Mouse (Mus musculus) limb, embryonic 12.5 days (tissue): ENCODE results near the gene Hmg20a. TPM values are rescaled to one million over a fixed set of nuclear protein-coding genes. Genes with fewer than 3 reads are reported as not detected.

Experiments
- ATAC-seq: fragments of 200-750 bp; cut with Nextera tagmentation; 2 replicates; pipeline ENCODE4 v1.8.0; 2017; ENCODE audit warnings: low read depth, moderate TSS enrichment; ENCODE audit not compliant: insufficient number of reproducible peaks, insufficient read depth, low FRiP score, low TSS enrichment
- H3K27ac ChIP-seq: fragments of 300-500 bp; sonication (generic); 2 replicates; pipeline ENCODE4 v1.5.1; 2016; ENCODE audit warnings: mild to moderate bottlenecking, moderate library complexity
- H3K27me3 ChIP-seq: fragments of 300-500 bp; sonication (generic); 2 replicates; pipeline ENCODE4 v1.6.1; 2016; ENCODE audit warnings: mild to moderate bottlenecking, moderate library complexity
- H3K36me3 ChIP-seq: fragments of 300-500 bp; sonication (generic); 2 replicates; pipeline ENCODE4 v1.6.1; 2016; ENCODE audit warnings: mild to moderate bottlenecking, moderate library complexity
- H3K4me1 ChIP-seq: fragments of 300-500 bp; sonication (generic); replicated peaks from 2 replicates; pipeline ENCODE4 v1.6.1; 2016
- H3K4me2 ChIP-seq: fragments of 300-500 bp; sonication (generic); 2 replicates; pipeline ENCODE4 v1.6.1; 2016; ENCODE audit warnings: mild to moderate bottlenecking, moderate library complexity
- H3K4me3 ChIP-seq: fragments of 300-500 bp; sonication (generic); replicated peaks from 2 replicates; pipeline ENCODE4 v1.5.1; 2016; ENCODE audit warnings: mild to moderate bottlenecking
- H3K9ac ChIP-seq: fragments of 300-500 bp; sonication (generic); replicated peaks from 2 replicates; pipeline ENCODE4 v1.6.1; 2016; ENCODE audit warnings: mild to moderate bottlenecking, moderate library complexity
- H3K9me3 ChIP-seq: fragments of 300-500 bp; sonication (generic); 2 replicates; pipeline ENCODE4 v1.6.1; 2016; ENCODE audit warnings: mild to moderate bottlenecking, moderate library complexity
- WGBS: fragments of 180-500 bp; shearing (Covaris S2); methylation state at CpG from one replicate; pipeline ENCODE4 v1.1.7; 2016; 5-methylcytosine and 5-hydroxymethylcytosine counted together
- polyA plus RNA-seq: library from polyadenylated mRNA; unstranded; fragments of >200 nt; fragmentation: Nextera tagmentation; extraction: Ambion mirVana; gene quantifications from 2 replicates; pipeline ENCODE4 v1.2.1, GENCODE M21; 2016

Gene Hmg20a
- polyA plus RNA-seq, 1 experiment from 2014 or later = 72.9 TPM

DNA sequence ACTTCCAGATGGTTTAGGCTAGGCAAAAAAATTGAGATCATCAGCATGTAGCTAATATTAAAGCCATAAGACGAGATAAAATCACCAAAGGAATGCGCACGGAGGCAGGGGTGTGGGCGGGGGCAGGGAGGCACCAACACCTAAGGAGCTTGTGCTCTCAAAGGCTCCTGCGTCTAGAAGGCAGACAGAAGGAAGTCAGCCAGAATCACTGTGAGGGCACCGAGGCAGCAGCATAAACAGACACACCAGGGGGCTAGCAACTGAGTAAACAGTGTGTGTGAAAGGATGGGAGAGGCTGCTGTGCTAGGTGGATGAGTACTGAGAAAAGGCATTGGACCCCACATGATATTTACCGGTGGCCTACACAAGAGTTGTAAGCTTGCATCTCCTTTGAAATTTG is 51.9 kb downstream of the Hmg20a start:
- WGBS = 21% methylated on average over 7 of the region's 7 CpGs
- Histone ChIP-seq H3K9ac (no peak overlapping the region), H3K36me3 (peaks cover 57% of the 10 kb centered on the region), H3K9me3 (no peaks in the 10 kb centered on the region), H3K4me2 (no peak overlapping the region), H3K4me1 (peaks cover 22% of the 10 kb centered on the region), H3K4me3 (no peak overlapping the region), H3K27ac (no peak overlapping the region), H3K27me3 (no peaks in the 10 kb centered on the region)
- ATAC-seq = no peak

DNA sequence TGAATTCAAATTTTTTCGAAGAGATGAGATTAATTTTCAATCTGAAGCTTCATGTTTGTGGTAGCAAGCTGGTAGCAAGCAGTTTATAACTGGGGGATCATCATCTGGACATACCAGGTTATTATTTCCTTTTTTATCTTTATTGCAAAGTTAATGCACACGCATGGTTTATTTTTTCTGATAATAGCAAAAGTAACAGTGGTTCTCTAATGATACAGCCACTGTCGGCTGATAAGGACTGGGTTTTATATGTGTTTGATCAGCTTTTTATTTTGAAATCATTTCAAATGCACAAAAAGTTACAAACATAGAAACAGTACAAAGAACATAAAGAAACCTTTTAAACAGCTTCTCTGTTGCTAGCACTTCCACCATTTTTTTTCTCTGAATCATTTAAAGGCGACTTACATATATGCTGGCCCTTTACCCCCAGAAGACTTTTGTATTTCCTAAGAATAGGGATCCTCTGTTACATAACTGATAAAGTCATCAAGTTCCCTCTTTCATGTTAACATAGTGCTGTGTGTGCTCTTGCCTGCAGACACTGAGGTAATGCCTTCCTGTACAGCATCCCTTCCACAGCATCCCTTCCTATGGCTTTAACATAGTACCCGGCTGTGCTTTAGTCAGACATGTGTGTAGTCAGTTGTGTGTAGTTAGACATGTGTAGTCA is 60.7 kb downstream of the Hmg20a start:
- H3K27me3 ChIP-seq = no peaks in the 10 kb centered on the region
- no peak for ATAC-seq
- H3K4me3 ChIP-seq = no peak overlapping the region
- no peak overlapping the region for H3K27ac ChIP-seq
- H3K4me2 ChIP-seq = no peak overlapping the region
- H3K9me3 ChIP-seq = no peaks in the 10 kb centered on the region
- 88% methylated on average over 5 of the region's 5 CpGs for WGBS
- peaks cover 68% of the 10 kb centered on the region for H3K36me3 ChIP-seq
- H3K4me1 ChIP-seq = no peaks in the 10 kb centered on the region; the same call in 1 of the 2 replicates
- no peak overlapping the region for H3K9ac ChIP-seq

DNA sequence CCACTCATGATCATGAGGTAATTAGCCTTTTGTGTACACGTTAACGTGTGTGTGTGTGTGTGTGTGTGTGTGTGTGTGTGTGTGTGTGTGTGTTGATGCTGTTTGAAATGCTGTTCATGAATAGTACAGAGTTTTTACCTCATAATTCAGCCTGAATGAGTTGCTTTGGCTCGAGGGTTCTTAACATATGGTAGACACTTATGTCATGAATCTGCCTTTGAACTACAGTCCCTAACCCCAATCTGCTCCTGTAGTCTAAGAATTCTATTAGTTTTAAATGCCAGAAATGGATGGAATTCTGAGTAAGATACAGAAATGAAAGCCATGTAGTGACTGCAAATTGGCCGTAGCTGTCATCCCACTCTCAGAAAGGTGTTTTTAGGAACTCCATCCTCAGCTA is 64.2 kb downstream of the Hmg20a start:
- Histone ChIP-seq H3K4me3 (no peak overlapping the region), H3K4me2 (no peak overlapping the region), H3K36me3 (peaks cover 60% of the 10 kb centered on the region), H3K9me3 (no peaks in the 10 kb centered on the region), H3K9ac (no peak overlapping the region), H3K27ac (no peak overlapping the region), H3K27me3 (no peaks in the 10 kb centered on the region), H3K4me1 (no peaks in the 10 kb centered on the region; the same call in 1 of the 2 replicates)
- ATAC-seq = no peak
- 91% methylated on average over 4 of the region's 4 CpGs for WGBS

DNA sequence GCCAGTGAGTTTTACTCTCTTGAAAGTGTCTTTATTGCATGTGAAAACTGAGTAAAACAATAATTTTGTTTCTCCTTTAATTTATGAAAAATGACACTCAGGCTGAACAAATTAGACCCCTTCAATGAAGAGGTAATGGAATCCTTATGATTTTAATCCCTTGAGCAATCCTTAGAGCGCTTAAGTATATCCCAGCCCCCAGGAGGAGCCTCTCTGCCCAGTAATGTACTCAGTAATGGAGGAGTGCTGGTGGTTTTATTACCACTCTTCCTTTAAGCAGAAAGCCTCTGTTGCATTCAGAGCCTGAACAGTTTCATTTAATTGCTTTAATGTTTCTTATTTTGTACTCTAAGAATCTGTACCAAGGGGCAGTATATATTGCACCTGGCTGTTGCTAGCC is 67.0 kb downstream of the Hmg20a start:
- ATAC-seq = no peak

DNA sequence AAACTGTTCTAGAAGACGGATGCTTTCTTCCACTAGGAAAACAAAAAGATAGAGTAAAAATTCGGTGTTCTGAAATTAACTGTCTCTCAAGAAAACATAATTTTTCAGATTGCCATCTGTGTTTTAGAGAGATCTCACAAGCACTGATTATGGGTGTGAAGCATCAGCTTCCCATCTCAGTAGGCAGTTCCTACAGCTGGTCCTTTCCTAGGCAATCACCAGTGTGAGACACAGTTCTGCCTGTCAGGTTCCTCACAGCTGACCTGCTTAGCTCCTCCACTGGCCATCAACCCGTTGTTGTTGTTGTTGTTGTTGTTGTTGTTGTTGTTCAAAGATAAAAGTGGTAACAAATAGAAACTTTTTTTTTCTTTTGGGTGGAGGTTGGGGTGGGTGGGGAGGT is 67.7 kb downstream of the Hmg20a start:
- ATAC-seq = no peak
- H3K9ac ChIP-seq = no peak overlapping the region
- H3K4me1 ChIP-seq = no peaks in the 10 kb centered on the region
- WGBS = 88% methylated on average over 3 of the region's 3 CpGs
- H3K27me3 ChIP-seq = no peaks in the 10 kb centered on the region
- no peak overlapping the region for H3K4me3 ChIP-seq
- H3K4me2 ChIP-seq = no peak overlapping the region
- H3K27ac ChIP-seq = no peak overlapping the region
- no peaks in the 10 kb centered on the region for H3K9me3 ChIP-seq
- peaks cover 78% of the 10 kb centered on the region for H3K36me3 ChIP-seq

More for the DNA sequence above, 67.0 kb downstream of the Hmg20a start:
- H3K4me2 ChIP-seq = no peak overlapping the region
- H3K36me3 ChIP-seq = peaks cover 76% of the 10 kb centered on the region
- H3K4me1 ChIP-seq = no peaks in the 10 kb centered on the region; the same call in 1 of the 2 replicates
- H3K27me3 ChIP-seq = no peaks in the 10 kb centered on the region
- H3K9ac ChIP-seq = no peak overlapping the region
- H3K27ac ChIP-seq = no peak overlapping the region
- no peaks in the 10 kb centered on the region for H3K9me3 ChIP-seq
- H3K4me3 ChIP-seq = no peak overlapping the region
- 30% methylated on average over 1 of the region's 1 CpGs for WGBS

DNA sequence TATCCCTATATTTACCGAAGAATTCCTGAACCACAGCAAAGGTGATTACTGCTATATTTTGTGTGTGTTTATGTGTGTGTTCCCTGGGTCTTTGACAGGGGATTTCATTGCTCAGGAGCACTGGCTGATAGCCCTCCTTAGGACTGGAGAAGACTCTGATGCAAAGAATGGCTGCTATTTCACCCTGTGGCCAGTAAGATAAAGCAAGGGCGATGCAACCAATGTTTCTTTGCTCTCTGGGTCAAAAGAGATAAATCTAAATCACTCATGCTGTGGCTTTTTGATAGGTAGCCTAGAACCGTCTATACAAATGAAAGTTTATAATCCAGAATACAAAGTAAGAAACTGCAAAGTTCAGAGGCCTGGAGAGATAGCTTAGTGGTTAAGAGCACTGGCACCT is 69.2 kb downstream of the Hmg20a start:
- no peak overlapping the region for H3K27ac ChIP-seq
- no peaks in the 10 kb centered on the region for H3K4me1 ChIP-seq
- H3K4me2 ChIP-seq = no peak overlapping the region
- H3K4me3 ChIP-seq = no peak overlapping the region
- peaks cover 80% of the 10 kb centered on the region for H3K36me3 ChIP-seq
- ATAC-seq = no peak
- no peaks in the 10 kb centered on the region for H3K27me3 ChIP-seq
- WGBS = 86% methylated on average over 3 of the region's 3 CpGs
- H3K9me3 ChIP-seq = no peaks in the 10 kb centered on the region
- no peak overlapping the region for H3K9ac ChIP-seq

DNA sequence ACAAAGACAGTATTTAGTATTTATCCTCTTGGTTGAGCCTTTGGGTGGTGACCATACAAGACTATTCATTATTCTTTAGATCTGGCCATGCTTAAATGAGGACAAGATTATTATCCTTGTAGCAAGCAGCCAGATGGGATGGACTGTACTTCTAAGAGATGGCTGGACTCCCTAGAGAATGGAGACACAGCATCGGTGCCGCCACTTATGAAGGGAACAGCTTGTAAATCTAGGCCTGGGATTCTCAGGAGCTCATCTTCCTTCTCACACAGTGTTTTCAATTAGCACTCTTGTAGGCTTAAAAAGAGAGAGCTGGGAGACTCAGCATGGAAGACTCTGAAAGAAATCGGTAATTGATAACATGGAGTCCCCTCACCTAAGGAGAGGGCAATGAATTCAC is 74.0 kb downstream of the Hmg20a start:
- WGBS = 85% methylated on average over 3 of the region's 3 CpGs
- Histone ChIP-seq H3K9ac (no peak overlapping the region), H3K4me3 (no peak overlapping the region), H3K27me3 (no peaks in the 10 kb centered on the region), H3K27ac (no peak overlapping the region), H3K4me1 (peaks cover 3% of the 10 kb centered on the region), H3K9me3 (no peaks in the 10 kb centered on the region), H3K4me2 (no peak overlapping the region), H3K36me3 (peaks cover 86% of the 10 kb centered on the region)
- ATAC-seq = no peak

DNA sequence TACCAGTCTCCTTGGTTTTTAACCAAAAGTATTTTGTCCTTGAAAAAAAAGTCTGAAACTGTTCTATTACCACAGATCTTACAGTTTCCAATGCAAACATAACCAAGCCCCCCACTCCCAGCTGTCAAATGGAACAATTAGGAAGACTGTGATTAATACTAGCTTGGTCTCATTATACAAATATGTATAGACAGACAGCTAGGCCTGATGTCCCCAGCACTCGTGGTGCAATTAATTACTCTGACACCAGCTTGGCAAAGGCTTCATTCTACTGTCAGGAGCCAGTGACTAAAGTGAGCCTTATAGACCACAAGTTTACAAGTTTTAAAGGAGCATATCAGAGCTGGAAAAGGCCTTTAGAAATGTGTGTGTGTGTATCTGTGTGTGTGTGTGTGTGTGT is 74.5 kb downstream of the Hmg20a start:
- Histone ChIP-seq H3K9me3 (no peaks in the 10 kb centered on the region), H3K4me2 (no peak overlapping the region), H3K9ac (no peak overlapping the region), H3K4me1 (peaks cover 7% of the 10 kb centered on the region), H3K27me3 (no peaks in the 10 kb centered on the region), H3K27ac (no peak overlapping the region), H3K36me3 (peaks cover 81% of the 10 kb centered on the region), H3K4me3 (no peak overlapping the region)
- no peak for ATAC-seq
- WGBS = 63% methylated on average over 1 of the region's 1 CpGs

DNA sequence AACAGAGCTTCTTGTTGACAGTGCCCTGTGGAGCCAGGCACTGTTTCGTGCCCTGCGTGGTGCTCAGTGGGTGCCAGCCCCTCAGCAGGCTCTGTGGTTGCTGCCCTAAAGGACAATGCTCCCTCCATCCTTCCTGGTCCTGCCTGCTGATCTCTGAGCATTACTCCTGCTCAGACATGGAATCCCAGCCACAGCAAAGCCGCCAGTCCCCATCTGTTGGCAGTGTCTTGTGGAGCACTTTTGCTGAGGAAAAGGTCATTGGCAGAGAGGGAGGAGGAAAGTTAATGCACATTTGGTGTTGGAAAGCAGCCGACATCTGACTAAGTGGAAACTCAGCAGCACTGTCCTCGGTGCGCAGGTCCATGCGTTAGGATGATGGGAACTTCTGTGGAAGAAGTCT is 76.7 kb downstream of the Hmg20a start:
- no peaks in the 10 kb centered on the region for H3K9me3 ChIP-seq
- ATAC-seq = no peak
- no peak overlapping the region for H3K27ac ChIP-seq
- no peak overlapping the region for H3K4me2 ChIP-seq
- 74% methylated on average over 7 of the region's 7 CpGs for WGBS
- peaks cover 60% of the 10 kb centered on the region for H3K36me3 ChIP-seq
- H3K4me3 ChIP-seq = no peak overlapping the region
- H3K4me1 ChIP-seq = peaks cover 26% of the 10 kb centered on the region
- no peaks in the 10 kb centered on the region for H3K27me3 ChIP-seq
- H3K9ac ChIP-seq = no peak overlapping the region

DNA sequence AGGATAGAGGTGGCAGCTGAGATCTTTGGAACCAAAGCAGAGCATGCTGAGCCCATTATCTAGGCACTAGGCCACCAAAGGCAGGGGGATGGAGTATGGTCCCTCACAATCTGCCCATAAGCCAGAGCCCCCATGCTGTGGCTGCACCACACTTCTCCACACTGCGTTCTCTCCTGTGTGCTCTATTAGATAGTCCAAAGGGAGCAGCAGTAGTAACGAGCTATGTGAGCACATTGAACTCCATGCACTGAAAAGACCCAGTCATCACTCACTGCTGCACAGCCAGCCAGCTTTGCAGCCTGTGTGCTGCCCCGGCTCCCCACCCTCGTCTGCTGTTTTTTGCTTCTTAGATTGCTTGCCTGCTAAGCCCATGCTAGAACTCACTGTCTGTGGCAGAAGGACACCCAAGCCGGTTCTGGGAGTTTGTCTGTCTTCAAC is 77.4 kb downstream of the Hmg20a start:
- Histone ChIP-seq H3K9me3 (no peaks in the 10 kb centered on the region), H3K4me3 (no peak overlapping the region), H3K36me3 (peaks cover 53% of the 10 kb centered on the region), H3K9ac (no peak overlapping the region), H3K27me3 (no peaks in the 10 kb centered on the region), H3K27ac (no peak overlapping the region), H3K4me2 (no peak overlapping the region), H3K4me1 (peaks cover 26% of the 10 kb centered on the region)
- WGBS = 65% methylated on average over 5 of the region's 5 CpGs
- no peak for ATAC-seq

DNA sequence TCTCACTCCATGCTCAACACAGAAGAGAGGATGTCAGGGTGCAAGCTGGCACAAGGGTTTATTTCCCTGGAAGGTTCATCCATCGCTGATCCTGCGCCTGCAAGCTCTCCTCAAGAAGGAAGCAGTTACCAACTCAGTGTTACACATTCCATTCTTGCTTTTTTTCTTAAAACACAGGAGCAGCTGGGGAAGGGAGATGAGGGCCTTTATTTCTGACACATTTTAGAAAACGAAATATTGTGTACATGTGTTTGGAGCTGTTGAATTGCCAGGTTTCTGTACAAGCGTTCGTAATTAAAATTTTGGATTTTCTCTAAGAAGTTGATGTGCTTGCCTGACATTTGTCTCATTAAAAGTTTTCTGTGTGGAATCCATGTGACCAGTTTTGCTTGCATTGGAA is 78.2 kb downstream of the Hmg20a start:
- Histone ChIP-seq H3K4me2 (no peak overlapping the region), H3K9ac (no peak overlapping the region), H3K4me1 (peaks cover 26% of the 10 kb centered on the region), H3K36me3 (peaks cover 46% of the 10 kb centered on the region), H3K27me3 (no peaks in the 10 kb centered on the region), H3K27ac (no peak overlapping the region), H3K9me3 (no peaks in the 10 kb centered on the region), H3K4me3 (no peak overlapping the region)
- WGBS = 84% methylated on average over 5 of the region's 5 CpGs
- ATAC-seq = no peak
